Mouse (Mus musculus): ENCODE measurements at regions not wholly inside any gene's neighbourhood (a gene's known extent, or its start where the extent isn't known, plus 50 kb on each side); places are given as distances from the start of the nearest gene placed in this dataset.
A peak's percentile ranks its signal among the peaks of the same experiment; 100 is the strongest.

DNA sequence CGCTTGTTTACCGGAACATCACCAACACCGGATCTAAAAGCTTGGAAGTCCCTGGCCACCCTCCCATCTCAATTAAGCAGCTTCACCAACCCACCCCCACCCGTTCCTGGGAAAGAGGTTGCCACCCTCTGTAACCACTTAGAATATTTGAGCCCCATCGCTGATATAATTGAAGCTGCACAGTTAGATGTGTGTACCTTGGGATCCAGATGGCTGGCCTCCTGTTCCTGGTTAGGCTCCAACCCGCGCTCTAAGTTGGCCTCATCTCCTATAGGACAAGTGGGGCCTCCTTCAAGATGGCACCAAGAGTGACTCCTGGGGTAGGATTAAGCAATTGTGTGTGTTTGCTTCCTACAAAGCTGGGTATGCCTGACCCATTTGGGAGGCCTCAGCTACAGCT lies 61.6 kb upstream of the Hdhd5 start:
- in situ Hi-C loops (cut with MboI; ENCODE audit: low pct_unique_long_range_greater_than_20kb) = no loop called here
- no peaks in the 10 kb centered on the region for H3K27me3 ChIP-seq
- ChIA-PET POLR2A (interaction anchor here (1.0 kb wide), 1 partner anchor 40 kb away, joined by 3 read pairs; no protein-coding TSS in a partner anchor), CTCF (interaction anchor here (0.7 to 2.8 kb wide), 3 partner anchors 11 to 24 kb away, joined by 3 to 11 read pairs (median 8); no protein-coding TSS in a partner anchor)
- ATAC-seq = no peak
- TF ChIP-seq CTCF (IDR thresholded peaks at IDR 0.05) = no peak
- no peak for DNase-seq (ENCODE audit: low read depth, low spot score)

DNA sequence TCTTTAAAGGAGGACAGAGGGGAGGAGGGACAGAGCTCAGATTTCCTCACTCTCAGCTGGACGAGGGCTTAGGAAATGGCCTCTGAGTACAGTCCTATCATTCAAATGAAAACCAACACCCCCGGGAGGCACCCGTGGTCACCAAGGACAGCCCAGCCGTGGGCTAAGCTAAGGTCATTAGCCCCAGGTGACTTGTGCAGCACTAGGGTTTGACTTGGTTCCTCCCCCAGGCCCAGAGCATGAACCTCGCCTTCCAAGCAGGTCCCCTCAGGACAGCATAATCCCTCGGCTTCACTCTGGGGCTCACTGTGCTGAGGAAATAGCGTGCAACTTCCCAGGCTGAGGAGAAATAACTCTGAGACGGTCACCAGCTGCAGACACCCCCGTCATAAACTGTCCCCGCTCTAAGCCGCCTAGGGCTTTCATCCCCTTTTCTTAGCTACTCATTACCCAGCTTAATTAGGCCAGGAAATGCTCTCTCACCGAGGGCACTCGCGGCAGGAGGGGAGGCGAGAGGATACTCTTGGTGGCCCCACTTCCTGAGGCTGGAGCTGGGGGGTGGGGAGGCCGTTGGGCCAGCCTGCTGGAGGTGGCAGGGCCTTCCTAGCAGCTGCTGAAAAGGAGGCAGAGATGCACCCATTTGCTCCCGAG lies 61.0 kb upstream of the Hdhd5 start:
- ATAC-seq = peak; percentile 82
- ChIA-PET CTCF (interaction anchor here (0.7 to 2.8 kb wide), 3 partner anchors 10 to 25 kb away, joined by 3 to 11 read pairs (median 8); no protein-coding TSS in a partner anchor), POLR2A (interaction anchor here (1.0 kb wide), 1 partner anchor 41 kb away, joined by 3 read pairs; no protein-coding TSS in a partner anchor)
- no peak for TF ChIP-seq CTCF (IDR thresholded peaks at IDR 0.05)
- in situ Hi-C loops (cut with MboI; ENCODE audit: low pct_unique_long_range_greater_than_20kb) = no loop called here
- DNase-seq (ENCODE audit: low read depth, low spot score) = peak; percentile 34
- no peaks in the 10 kb centered on the region for H3K27me3 ChIP-seq

DNA sequence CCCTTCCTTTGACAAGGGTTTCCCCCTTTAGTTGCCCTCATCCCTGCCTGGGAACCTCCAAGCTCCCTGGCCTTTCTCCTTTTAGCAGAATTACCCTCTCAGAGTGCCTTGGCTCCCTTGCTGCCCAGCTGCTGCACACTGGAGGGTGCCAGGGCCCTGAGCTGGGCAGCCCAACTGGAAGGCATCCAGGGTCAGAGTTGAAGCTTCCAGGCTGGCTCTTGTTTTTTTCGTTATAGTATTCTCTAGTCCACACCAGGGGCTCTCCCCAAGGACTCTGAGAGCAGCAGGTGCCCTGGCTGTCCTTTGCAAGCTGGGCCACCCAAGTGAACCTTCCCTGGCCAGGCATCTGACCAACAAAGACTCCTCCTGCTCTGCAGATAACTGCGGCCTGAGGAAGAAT lies 59.1 kb upstream of the Hdhd5 start:
- CTCF ChIA-PET = interaction anchor here (0.9 to 1.1 kb wide), 2 partner anchors 8 to 45 kb away, joined by 3 to 4 read pairs; no protein-coding TSS in a partner anchor
- DNase-seq (ENCODE audit: low read depth, low spot score) (no peak), ATAC-seq (no peak)
- no peaks in the 10 kb centered on the region for H3K27me3 ChIP-seq
- POLR2A ChIA-PET = no interaction called here
- no peak for TF ChIP-seq CTCF (IDR thresholded peaks at IDR 0.05)
- in situ Hi-C loops (cut with MboI; ENCODE audit: low pct_unique_long_range_greater_than_20kb) = no loop called here

DNA sequence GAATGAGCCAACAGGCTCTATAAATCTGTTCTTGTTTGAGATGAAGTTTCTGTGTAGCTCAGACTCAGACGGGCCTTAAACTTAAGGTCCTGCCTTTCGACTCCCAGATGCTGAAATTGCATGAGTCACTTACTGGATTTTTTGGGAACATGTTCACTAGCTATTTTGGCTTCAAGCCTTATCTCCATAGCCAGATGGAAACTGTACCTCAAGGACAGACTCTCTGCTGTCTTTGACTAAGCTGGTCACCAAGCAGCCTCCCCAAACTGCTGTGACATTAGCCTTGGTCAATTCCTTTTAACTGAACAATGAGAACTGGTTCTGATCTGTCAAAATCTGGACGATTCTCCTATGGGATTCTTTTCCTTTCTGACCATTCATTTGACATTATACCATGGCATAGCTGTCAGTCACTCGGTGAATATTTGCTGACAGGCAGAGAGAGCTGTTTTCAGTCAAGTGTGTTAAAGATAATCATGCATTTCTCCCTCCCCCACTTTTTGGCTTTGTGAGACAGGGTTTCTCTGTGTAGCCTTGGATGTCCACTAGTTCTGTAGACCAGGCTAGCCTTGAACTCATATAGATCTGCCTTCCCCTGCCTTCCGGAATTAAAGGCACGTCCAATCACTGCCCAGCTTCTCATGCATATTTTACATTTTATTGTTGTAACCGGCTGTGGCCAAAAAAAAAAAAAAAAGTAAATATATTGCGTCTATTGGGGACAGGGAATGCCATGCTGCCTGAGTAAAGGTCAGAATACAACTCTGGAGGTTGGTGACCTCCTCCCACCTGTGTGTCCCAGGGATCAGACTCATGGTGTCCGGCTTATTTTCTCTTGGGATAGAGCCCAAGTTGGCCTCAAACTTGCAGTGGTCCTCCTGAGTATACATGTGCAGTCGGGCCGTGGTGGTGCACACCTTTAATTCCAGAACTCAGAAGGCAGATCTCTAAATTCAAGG lies 57.9 kb upstream of the Hdhd5 start:
- POLR2A ChIA-PET = interaction anchor here (0.6 to 0.7 kb wide), 2 partner anchors 11 to 123 kb away, joined by 3 to 4 read pairs; no protein-coding TSS in a partner anchor
- no peak for DNase-seq (ENCODE audit: low read depth, low spot score)
- no peak for TF ChIP-seq CTCF (IDR thresholded peaks at IDR 0.05)
- no peaks in the 10 kb centered on the region for H3K27me3 ChIP-seq
- CTCF ChIA-PET = interaction anchor here (0.9 kb wide), 1 partner anchor 47 kb away, joined by 3 read pairs; no protein-coding TSS in a partner anchor
- no peak for ATAC-seq
- in situ Hi-C loops (cut with MboI; ENCODE audit: low pct_unique_long_range_greater_than_20kb) = no loop called here

DNA sequence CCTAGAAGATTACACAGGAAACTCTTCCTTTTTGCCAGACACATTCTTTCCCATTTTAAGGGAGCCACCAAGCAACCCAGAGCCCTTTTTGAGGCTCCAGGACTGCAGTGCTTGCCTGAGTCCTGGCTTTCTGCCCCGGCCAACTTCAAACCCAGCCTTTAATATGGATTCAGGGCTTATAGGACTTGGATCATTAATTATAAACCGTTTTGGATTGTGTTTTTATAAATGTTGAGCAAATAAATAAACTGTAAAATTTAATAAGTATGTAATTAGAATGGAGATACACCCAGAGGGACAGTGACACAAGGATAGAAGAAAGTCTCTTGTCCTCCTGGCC lies 54.8 kb upstream of the Hdhd5 start:
- in situ Hi-C loops (cut with MboI; ENCODE audit: low pct_unique_long_range_greater_than_20kb) = no loop called here
- ChIA-PET CTCF (no interaction called here), POLR2A (no interaction called here)
- TF ChIP-seq CTCF (IDR thresholded peaks at IDR 0.05) = no peak
- H3K27me3 ChIP-seq = no peaks in the 10 kb centered on the region
- no peak for DNase-seq (ENCODE audit: low read depth, low spot score)
- ATAC-seq = no peak

DNA sequence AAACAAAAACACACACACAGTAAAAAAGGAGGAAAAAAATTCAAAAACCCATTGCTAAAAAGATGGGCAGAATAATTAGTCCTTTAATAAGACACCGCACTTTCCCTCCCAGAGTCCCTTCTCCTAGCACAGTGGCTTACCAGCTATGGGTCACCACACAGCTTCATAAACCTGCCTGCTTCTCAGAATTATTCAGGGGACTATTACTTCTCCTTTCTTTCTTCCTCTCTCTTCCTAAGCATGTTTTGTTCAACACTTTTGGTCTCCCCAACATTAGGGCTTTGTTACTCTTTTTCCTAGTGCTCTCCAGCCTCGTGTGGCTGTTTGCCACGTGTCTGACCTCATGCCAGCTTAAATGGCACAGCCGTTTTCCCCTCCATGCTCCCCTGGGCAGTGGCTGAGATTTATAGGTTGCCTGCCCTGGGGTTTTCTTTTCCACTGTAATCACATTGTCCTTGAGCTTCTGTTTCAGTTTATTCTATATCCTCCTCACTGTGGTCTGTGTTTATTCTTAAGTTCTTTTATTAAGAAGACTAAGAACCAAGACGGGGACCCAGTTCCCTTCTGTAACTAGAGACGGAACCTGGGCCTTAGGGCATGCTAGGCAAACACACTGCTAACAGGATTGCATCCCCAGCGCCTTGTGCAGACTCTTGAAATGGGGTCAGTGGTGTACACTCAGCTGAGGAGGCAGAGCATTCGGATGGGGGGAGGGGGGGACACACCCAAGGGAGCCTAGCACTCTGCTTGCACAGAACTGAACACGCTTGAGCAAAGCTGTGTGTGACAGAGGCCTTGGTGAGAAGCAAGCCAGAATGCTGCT lies 54.2 kb upstream of the Hdhd5 start:
- H3K27me3 ChIP-seq = no peaks in the 10 kb centered on the region
- DNase-seq (ENCODE audit: low read depth, low spot score) = no peak
- ATAC-seq = no peak
- ChIA-PET CTCF (interaction anchor here (0.6 kb wide), 1 partner anchor 178 kb away, joined by 3 read pairs; no protein-coding TSS in a partner anchor), POLR2A (no interaction called here)
- TF ChIP-seq CTCF (IDR thresholded peaks at IDR 0.05) = no peak
- in situ Hi-C loops (cut with MboI; ENCODE audit: low pct_unique_long_range_greater_than_20kb) = no loop called here

DNA sequence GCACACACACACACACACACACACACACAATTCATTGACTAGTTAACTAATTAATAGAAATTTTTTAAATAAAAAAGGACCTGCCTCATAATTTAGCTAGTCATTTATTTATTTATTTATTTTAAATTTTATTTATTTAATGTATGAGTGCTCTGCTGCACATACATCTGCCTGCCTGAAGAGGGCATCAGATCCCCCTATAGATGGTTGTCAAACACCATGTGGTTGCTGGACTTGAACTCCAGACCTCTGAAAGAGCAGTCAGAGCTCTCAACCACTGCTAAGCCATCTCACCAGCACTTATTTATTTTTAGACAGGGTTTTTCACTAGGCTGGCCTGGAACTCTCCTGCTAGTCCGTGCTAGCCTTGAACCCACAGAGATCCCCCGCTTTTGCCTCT lies 50.6 kb upstream of the Hdhd5 start:
- ChIA-PET CTCF (interaction anchor here (1.2 to 2.5 kb wide), 4 partner anchors 9 to 102 kb away, joined by 3 to 11 read pairs (median 8); no protein-coding TSS in a partner anchor), POLR2A (no interaction called here)
- ATAC-seq = no peak
- DNase-seq (ENCODE audit: low read depth, low spot score) = no peak
- peak; percentile 55 for TF ChIP-seq CTCF (IDR thresholded peaks at IDR 0.05)
- no peaks in the 10 kb centered on the region for H3K27me3 ChIP-seq
- in situ Hi-C loops (cut with MboI; ENCODE audit: low pct_unique_long_range_greater_than_20kb) = no loop called here

Data from Patski (cell line).